Mouse (Mus musculus) hindbrain, embryonic 15.5 days (tissue): ENCODE data around the gene Fstl5. TPM values are rescaled to one million over a fixed set of nuclear protein-coding genes. Genes with fewer than 3 reads are reported as not detected.

Experiments used
- ATAC-seq: fragments of 200-750 bp; cut with Nextera tagmentation; 2 replicates; pipeline ENCODE4 v1.8.0; 2017; ENCODE audit warnings: low read depth, moderate number of reproducible peaks, moderate TSS enrichment; ENCODE audit not compliant: low FRiP score
- H3K27ac ChIP-seq: fragments of 300-500 bp; sonication (generic); replicated peaks from 2 replicates; pipeline ENCODE4 v1.5.1; 2015; ENCODE audit warnings: mild to moderate bottlenecking, inconsistent platforms
- H3K27me3 ChIP-seq: fragments of 300-500 bp; sonication (generic); 2 replicates; pipeline ENCODE4 v1.6.1; 2015; ENCODE audit warnings: control low read depth, inconsistent platforms
- H3K36me3 ChIP-seq: fragments of 300-500 bp; sonication (generic); 2 replicates; pipeline ENCODE4 v1.6.1; 2015; ENCODE audit warnings: control low read depth, inconsistent platforms
- H3K4me1 ChIP-seq: fragments of 300-500 bp; sonication (generic); replicated peaks from 2 replicates; pipeline ENCODE4 v1.6.1; 2015; ENCODE audit warnings: control low read depth, inconsistent platforms
- H3K4me2 ChIP-seq: fragments of 300-500 bp; sonication (generic); 2 replicates; pipeline ENCODE4 v1.6.1; 2015; ENCODE audit warnings: moderate library complexity, mild to moderate bottlenecking, inconsistent platforms
- H3K4me3 ChIP-seq: fragments of 300-500 bp; sonication (generic); 2 replicates; pipeline ENCODE4 v1.5.1; 2015; ENCODE audit warnings: mild to moderate bottlenecking, inconsistent platforms
- H3K9ac ChIP-seq: fragments of 300-500 bp; sonication (generic); 2 replicates; pipeline ENCODE4 v1.6.1; 2015; ENCODE audit warnings: inconsistent platforms
- H3K9me3 ChIP-seq: fragments of 300-500 bp; sonication (generic); 2 replicates; pipeline ENCODE4 v1.6.1; 2016; ENCODE audit warnings: control low read depth, inconsistent platforms
- WGBS: fragments of 180-500 bp; shearing (Covaris S2); methylation state at CpG from one replicate; pipeline ENCODE4 v1.1.7; 2015; 5-methylcytosine and 5-hydroxymethylcytosine counted together
- polyA plus RNA-seq: library from polyadenylated mRNA; unstranded; fragments of >200 nt; fragmentation: Nextera tagmentation; extraction: Ambion mirVana; gene quantifications from 2 replicates; pipeline ENCODE4 v1.2.1, GENCODE M21; 2015

The Fstl5 gene
- polyA plus RNA-seq: 59.4 and 65.8 TPM in 2 replicates

DNA sequence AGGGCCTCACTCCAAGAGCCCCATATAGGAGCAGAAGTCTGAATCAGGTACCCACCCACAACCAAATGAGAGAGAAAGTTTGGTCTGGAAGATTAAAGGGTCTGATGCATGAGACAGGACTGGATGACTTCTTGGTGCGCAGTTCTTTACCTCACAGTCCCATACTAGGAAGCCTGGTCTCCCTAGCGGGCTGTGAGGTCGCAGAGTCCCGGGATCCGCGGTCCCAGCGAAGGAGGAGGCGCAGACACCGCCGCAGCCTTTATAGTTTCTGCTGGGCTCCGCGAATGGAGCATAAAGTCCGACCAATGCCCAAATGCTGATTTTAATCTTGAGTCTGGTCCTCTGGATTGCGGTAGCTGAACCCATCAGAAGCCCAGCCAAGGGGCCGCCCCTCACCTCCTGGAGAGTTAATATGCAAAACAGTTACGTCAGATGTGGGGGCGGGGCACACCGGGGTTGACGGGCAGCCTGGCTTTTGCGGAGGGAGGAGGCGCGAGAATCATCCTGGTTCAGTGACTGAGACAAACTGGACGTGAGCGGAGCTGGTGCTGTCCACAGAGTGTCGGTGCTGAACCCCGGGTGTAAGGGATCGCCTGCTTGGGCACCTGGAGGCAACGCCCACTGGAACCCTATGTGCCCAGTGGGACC is at the start of gene Fstl5:
TSS of gene Fstl5 (plus strand) at position 211 of the 648 bp plus-strand sequence.
- H3K4me1 ChIP-seq: peaks cover 7% of the 10 kb centered on the region
- H3K27me3 ChIP-seq: no peaks in the 10 kb centered on the region
- peak within 1 kb of the TSS; percentile 69 for H3K27ac ChIP-seq
- H3K9me3 ChIP-seq: no peaks in the 10 kb centered on the region
- H3K4me3 ChIP-seq: peak within 1 kb of the TSS; percentile 55
- 1% methylated on average over 28 of the region's 28 CpGs for WGBS
- ATAC-seq: peak; percentile 95
- H3K9ac ChIP-seq: peak within 1 kb of the TSS; percentile 62
- no peaks in the 10 kb centered on the region for H3K36me3 ChIP-seq
- H3K4me2 ChIP-seq: peak within 1 kb of the TSS; percentile 69

DNA sequence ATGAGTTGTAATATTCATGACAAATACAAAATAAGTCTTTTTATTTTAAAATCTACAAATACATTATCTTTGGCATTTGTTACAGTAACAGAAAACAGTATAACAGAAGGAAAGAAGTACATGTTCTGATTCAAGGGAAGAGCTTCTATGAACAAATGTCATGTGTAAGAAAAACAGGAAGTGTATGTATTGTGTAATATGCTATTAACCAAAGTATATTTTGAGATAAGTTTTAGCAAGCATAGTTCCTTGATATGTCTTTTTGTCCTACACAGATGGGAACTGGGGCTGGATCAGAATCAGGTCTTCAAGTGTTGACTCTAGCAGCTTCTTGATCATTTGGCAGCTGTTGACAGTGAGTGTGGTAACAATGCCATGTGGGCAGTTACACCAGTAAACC is 48.5 kb upstream of the Fstl5 start:
- ATAC-seq: no peak
- Histone ChIP-seq H3K4me3 (no peak overlapping the region), H3K9me3 (no peaks in the 10 kb centered on the region), H3K4me2 (no peak overlapping the region), H3K36me3 (no peaks in the 10 kb centered on the region), H3K27ac (no peak overlapping the region), H3K9ac (no peak overlapping the region), H3K4me1 (no peaks in the 10 kb centered on the region), H3K27me3 (no peaks in the 10 kb centered on the region)

DNA sequence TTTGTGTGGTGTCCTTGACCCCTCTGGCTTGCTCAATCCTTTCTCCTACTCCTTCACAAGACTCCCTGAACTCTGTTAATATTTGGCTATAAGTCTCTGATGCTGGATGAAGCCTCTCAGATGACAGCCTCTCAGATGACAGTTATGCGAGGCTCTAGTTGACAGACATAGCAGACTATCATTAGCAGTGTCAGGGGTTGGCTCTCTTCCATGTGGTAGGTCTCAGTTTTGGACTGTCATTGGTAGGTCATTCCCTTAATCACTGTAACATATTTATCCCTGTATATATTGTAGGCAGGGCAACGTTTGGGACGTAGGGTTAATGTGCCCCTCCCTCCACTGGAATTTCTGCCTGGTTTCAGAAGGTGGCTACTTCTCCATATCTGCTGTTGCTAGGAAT is 22.9 kb upstream of the Fstl5 start:
- Histone ChIP-seq H3K9ac (no peak overlapping the region), H3K36me3 (no peaks in the 10 kb centered on the region), H3K4me2 (no peak overlapping the region), H3K4me3 (no peak overlapping the region), H3K27me3 (no peaks in the 10 kb centered on the region), H3K27ac (no peak overlapping the region), H3K4me1 (no peaks in the 10 kb centered on the region), H3K9me3 (no peaks in the 10 kb centered on the region)
- no peak for ATAC-seq
- 82% methylated on average over 3 of the region's 3 CpGs for WGBS

DNA sequence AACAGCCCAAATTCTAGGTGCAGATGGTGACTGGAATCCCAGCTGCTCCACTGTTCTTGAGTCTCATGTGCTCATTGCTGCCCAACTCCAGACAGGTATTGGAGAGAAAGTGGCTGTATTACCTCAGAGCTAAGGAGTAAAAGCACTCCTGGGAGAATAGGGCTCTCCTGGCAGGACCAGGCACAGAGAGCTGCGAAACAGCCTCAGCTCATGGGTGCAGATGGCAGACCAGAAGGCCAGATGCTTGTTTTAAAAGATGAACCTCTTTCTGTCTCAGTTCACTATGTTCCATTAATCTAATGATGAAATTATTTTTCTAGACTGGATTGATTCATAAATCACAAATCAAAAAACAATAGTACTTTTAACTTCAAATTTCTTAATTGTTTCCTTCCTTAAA is 12.1 kb upstream of the Fstl5 start:
- H3K4me3 ChIP-seq: no peak overlapping the region
- no peak overlapping the region for H3K27ac ChIP-seq
- H3K4me1 ChIP-seq: no peaks in the 10 kb centered on the region
- H3K9ac ChIP-seq: no peak overlapping the region
- no peaks in the 10 kb centered on the region for H3K36me3 ChIP-seq
- no peak overlapping the region for H3K4me2 ChIP-seq
- no peaks in the 10 kb centered on the region for H3K27me3 ChIP-seq
- no peak for ATAC-seq
- WGBS: 78% methylated on average over 1 of the region's 1 CpGs
- H3K9me3 ChIP-seq: no peaks in the 10 kb centered on the region

DNA sequence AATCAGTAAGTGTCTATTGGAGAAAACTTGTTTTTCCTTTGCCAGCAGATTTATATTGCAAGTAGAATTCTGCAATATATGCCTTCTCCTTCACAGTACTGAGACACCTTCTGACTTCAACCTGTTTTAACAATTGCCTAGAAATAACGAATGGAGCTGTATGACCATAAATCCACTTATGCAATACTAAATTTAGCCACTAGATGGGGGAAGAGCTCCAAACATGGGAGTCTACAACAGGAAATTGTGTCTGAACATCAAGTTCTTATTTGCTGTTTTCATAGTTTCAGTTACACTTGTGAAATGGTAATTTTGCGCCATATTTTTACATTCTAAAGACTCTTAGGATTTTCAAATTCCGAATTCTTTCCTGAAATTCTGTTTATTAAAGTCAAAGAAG is 6.2 kb upstream of the Fstl5 start:
- Histone ChIP-seq H3K9me3 (no peaks in the 10 kb centered on the region), H3K4me2 (no peak overlapping the region), H3K4me1 (no peaks in the 10 kb centered on the region), H3K27me3 (no peaks in the 10 kb centered on the region), H3K36me3 (no peaks in the 10 kb centered on the region), H3K9ac (no peak overlapping the region), H3K4me3 (no peak overlapping the region), H3K27ac (no peak overlapping the region)
- WGBS: 3% methylated on average over 3 of the region's 3 CpGs
- ATAC-seq: no peak

DNA sequence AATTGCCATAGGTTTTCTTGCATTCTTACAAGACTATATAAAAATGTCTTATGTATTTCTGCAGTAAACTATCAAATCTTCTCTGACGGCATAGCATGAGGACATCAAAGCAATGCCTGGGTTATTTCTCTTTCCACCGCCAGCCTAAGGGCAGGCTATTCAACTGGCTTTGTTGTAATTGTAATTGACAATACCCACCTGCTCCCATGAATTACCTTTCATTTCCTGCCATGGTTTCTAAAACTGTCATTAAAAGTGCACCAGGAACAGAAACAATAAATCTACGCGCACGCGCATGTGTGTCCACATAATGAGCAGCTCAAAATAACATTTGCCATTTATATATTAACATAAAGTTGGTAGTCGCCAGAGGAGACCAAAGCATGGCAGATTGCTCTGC is 1.2 kb upstream of the Fstl5 start:
- no peak overlapping the region for H3K4me3 ChIP-seq
- no peaks in the 10 kb centered on the region for H3K9me3 ChIP-seq
- no peak overlapping the region for H3K4me2 ChIP-seq
- no peaks in the 10 kb centered on the region for H3K36me3 ChIP-seq
- no peaks in the 10 kb centered on the region for H3K27me3 ChIP-seq
- H3K27ac ChIP-seq: no peak overlapping the region
- peaks cover 7% of the 10 kb centered on the region for H3K4me1 ChIP-seq
- H3K9ac ChIP-seq: no peak overlapping the region
- WGBS: 47% methylated on average over 7 of the region's 7 CpGs
- ATAC-seq: no peak

DNA sequence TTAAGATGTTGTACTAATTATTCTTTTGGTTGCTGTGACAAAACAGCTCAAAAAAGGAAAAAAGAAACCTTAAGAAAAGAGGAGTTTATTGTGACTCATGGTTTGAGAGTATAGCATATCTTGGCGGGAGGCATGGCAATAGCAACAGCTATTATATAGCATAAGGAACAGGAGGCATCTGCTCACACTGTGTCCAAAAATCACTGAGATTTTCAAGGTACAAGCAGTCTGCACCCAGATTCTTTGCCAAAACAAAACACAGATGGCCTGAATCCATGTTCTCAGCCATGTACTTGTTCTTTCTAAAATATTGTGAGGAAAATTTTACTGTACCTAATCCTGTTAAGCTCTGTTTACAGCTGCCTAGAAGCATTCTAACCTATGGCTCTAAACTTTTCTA is 66.4 kb downstream of the Fstl5 start:
- Histone ChIP-seq H3K36me3 (no peaks in the 10 kb centered on the region), H3K4me3 (no peak overlapping the region), H3K9me3 (no peaks in the 10 kb centered on the region), H3K4me1 (no peaks in the 10 kb centered on the region), H3K27ac (no peak overlapping the region), H3K9ac (no peak overlapping the region), H3K27me3 (no peaks in the 10 kb centered on the region), H3K4me2 (no peak overlapping the region)
- 88% methylated on average over 1 of the region's 1 CpGs for WGBS
- ATAC-seq: no peak

DNA sequence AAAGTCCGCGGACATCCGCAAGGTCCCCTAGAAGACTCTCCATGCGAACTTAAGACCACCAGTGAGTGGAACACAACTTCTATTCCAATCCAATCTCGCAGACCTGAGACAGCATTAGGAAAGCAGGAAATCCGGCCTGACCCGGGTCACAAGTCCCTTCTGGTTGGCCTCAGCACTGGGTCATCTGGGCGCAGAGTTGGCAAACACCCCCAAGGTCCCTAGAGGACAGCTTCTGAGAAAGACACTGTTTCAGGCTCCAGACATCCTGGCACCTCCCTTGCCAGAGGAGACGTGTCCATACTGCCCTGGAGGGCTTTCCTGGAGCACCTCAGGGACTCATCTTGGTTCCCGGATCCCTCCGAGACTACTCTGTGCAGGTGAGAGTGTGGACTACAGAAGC is 73.8 kb downstream of the Fstl5 start:
- no peaks in the 10 kb centered on the region for H3K27me3 ChIP-seq
- H3K36me3 ChIP-seq: no peaks in the 10 kb centered on the region
- no peak for ATAC-seq
- H3K27ac ChIP-seq: no peak overlapping the region
- H3K9me3 ChIP-seq: no peaks in the 10 kb centered on the region
- WGBS: 93% methylated on average over 11 of the region's 11 CpGs
- H3K4me3 ChIP-seq: no peak overlapping the region
- H3K4me2 ChIP-seq: no peak overlapping the region
- H3K4me1 ChIP-seq: no peaks in the 10 kb centered on the region
- no peak overlapping the region for H3K9ac ChIP-seq

DNA sequence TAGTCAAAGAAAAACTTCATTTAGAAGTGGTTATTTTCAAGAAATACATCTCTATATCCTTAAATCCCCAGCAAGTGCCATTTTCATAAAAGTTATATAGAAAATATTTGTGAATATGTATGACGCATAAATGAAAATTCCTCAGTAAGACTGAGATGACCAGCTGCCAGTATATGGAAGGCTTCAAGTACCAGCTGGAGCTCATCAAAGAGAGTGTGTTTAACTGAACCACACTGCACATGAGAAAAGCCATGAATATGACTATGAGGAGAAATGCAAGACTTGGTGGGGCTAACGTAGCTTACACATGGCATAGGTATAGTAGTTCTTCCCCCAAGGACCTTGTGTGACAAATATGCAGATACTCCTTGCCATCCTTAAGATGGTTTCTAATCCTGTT is 164.8 kb downstream of the Fstl5 start:
- Histone ChIP-seq H3K4me3 (no peak overlapping the region), H3K9ac (no peak overlapping the region), H3K4me2 (no peak overlapping the region), H3K4me1 (no peaks in the 10 kb centered on the region), H3K36me3 (no peaks in the 10 kb centered on the region), H3K9me3 (no peaks in the 10 kb centered on the region), H3K27ac (no peak overlapping the region), H3K27me3 (no peaks in the 10 kb centered on the region)
- ATAC-seq: no peak
- 91% methylated on average over 2 of the region's 2 CpGs for WGBS

DNA sequence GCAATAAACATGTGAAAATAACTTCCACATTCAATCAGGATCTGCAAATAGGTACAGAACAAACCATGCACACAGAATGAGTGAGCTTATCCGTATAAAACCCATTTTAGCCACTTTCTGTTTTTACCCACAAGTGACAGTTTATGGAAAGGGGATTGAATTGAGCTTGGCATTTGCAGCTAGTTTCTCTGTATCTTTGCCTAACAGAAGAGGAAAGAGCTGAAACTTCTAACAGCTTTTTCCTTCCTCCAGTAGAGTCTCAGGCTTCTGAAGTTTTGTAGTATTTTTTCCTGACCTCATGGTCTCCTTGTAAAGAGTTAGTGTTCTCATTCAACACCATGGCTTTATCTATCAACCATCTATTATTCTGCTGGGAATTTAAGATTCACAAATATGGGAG is 177.3 kb downstream of the Fstl5 start:
- no peaks in the 10 kb centered on the region for H3K36me3 ChIP-seq
- H3K4me3 ChIP-seq: no peak overlapping the region
- H3K27ac ChIP-seq: no peak overlapping the region
- H3K4me2 ChIP-seq: no peak overlapping the region
- H3K4me1 ChIP-seq: no peaks in the 10 kb centered on the region
- no peaks in the 10 kb centered on the region for H3K9me3 ChIP-seq
- no peak for ATAC-seq
- no peak overlapping the region for H3K9ac ChIP-seq
- H3K27me3 ChIP-seq: no peaks in the 10 kb centered on the region
- WGBS: 85% methylated on average over 1 of the region's 1 CpGs

DNA sequence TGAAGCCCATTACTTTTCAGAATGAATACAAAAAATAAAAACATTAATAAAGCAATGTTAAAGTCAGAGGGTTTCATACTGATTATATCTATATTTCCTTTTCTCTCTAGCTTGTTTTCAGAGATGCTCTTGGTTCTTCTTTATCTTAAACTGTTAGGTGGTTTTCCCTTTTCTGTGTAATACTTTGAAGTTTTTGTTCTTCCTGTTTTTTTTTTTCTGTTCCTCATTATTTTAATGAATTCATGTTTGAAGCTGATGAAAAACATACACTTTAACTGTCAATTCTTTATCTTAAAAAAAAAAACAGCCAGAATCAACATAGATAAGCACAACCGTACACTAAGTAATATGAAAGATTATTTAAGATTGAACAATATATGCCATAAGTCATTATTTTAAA is 218.9 kb downstream of the Fstl5 start:
- no peak overlapping the region for H3K27ac ChIP-seq
- H3K9me3 ChIP-seq: no peaks in the 10 kb centered on the region
- H3K4me2 ChIP-seq: no peak overlapping the region
- no peak for ATAC-seq
- no peaks in the 10 kb centered on the region for H3K4me1 ChIP-seq
- H3K36me3 ChIP-seq: no peaks in the 10 kb centered on the region
- 89% methylated on average over 1 of the region's 1 CpGs for WGBS
- H3K9ac ChIP-seq: no peak overlapping the region
- no peaks in the 10 kb centered on the region for H3K27me3 ChIP-seq
- H3K4me3 ChIP-seq: no peak overlapping the region

DNA sequence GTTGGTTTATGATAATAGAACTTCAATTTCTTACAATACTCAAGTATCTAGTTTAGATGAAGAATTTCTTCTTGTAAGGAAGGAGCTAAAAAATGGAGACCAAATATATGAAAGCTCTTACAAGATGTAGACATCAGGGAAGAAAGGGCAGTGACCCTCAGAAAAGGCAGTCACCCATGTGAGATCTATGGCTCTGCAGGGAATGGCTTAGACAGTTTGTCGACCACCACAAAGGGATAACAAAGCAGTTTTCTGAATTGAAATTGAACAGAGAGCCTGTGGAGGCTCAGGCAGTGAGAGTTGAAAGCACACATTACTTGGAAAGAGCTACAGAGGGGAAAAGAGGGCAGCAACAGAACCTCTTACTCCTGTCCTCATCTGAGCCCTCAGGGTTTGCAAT is 220.3 kb downstream of the Fstl5 start:
- Histone ChIP-seq H3K36me3 (no peaks in the 10 kb centered on the region), H3K27ac (no peak overlapping the region), H3K27me3 (no peaks in the 10 kb centered on the region), H3K4me2 (no peak overlapping the region), H3K9me3 (no peaks in the 10 kb centered on the region), H3K9ac (no peak overlapping the region), H3K4me3 (no peak overlapping the region), H3K4me1 (no peaks in the 10 kb centered on the region)
- 0% methylated on average over 1 of the region's 1 CpGs for WGBS
- ATAC-seq: no peak

DNA sequence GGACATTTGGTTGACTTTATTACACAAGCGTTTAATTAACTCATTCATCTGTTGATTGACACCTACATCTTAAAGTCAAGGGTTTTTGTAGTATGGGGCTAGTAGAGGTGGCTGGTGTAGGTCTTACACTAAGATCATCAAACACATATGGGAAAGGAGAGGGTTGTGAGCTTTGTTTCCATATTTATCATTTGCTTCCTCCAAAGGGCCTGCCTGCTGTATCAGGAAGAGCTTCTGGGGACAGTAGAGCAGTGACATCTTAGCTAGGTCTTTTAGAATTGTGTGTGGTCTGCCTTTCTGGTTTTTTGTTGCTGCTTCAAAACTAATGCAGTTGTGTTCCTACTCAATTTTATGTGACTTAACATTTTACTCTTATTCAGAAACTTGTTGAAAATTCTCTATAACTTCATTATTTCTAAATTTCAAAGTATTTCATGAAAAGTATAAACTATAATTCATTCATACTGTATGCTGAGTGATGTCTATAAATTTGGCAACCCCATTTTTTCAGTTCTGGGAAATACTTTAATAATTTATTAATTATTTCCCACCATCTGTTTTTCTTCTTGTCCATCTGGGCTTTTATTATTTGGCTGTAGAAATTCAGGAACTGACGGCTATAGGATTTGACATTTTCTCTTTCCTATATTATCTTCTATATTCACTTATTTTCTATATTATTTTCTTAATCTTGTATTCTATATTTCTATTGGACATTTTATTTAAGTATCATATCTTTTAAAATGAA is 227.1 kb downstream of the Fstl5 start:
- WGBS: 88% methylated on average over 2 of the region's 2 CpGs
- H3K4me3 ChIP-seq: no peak overlapping the region
- H3K4me1 ChIP-seq: no peaks in the 10 kb centered on the region
- no peaks in the 10 kb centered on the region for H3K36me3 ChIP-seq
- no peaks in the 10 kb centered on the region for H3K9me3 ChIP-seq
- H3K27me3 ChIP-seq: no peaks in the 10 kb centered on the region
- no peak for ATAC-seq
- no peak overlapping the region for H3K4me2 ChIP-seq
- H3K27ac ChIP-seq: no peak overlapping the region
- H3K9ac ChIP-seq: no peak overlapping the region
